Mouse (Mus musculus): Measurements from ENCODE around the gene Mmachc. TPM values are rescaled to one million over a fixed set of nuclear protein-coding genes. Genes with fewer than 3 reads are reported as not detected.
A peak's percentile ranks its signal among the peaks of the same experiment; 100 is the strongest.
"Not testable (repeated sequence)": the region's sequence is repeated elsewhere in the genome, so short reads cannot be mapped to it uniquely, and the experiment has no call there.

The Mmachc gene
- polyA plus RNA-seq, 1 experiment from 2014 or later: 27.2 TPM

DNA sequence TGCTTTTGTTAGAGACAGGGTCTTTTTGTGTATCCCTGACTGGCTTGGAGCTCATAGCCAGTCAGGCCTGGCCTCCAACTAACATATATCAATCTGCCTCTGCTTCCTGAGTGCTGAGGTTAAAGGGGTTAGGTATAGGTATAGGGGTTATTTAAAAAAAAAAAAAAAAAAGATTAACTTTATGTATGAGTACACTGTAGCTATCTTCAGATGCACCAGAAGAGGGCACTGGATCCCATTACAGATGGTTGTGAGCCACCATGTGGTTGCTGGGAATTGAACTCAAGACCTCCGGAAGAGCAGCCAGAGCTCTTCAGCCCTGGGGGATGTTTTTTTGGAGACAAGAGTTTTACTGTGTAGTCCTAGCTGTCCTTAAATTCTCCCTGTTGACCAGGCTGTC lies 46.2 kb downstream of the Mmachc start:
- Histone ChIP-seq H3K27me3 (no peaks in the 10 kb centered on the region), H3K4me1 (peaks cover 11% of the 10 kb centered on the region; the same call in 1 of the 2 replicates), H3K4me2 (no peak overlapping the region), H3K9ac (no peak overlapping the region), H3K36me3 (no peaks in the 10 kb centered on the region), H3K9me3 (replicated peaks) (no peaks in the 10 kb centered on the region), H3K4me3 (replicated peaks) (no peak overlapping the region), H3K27ac (no peak overlapping the region)
- ATAC-seq (replicated peaks; ENCODE audit: low FRiP score): no peak
- 91% methylated on average over 1 of the region's 1 CpGs for WGBS

DNA sequence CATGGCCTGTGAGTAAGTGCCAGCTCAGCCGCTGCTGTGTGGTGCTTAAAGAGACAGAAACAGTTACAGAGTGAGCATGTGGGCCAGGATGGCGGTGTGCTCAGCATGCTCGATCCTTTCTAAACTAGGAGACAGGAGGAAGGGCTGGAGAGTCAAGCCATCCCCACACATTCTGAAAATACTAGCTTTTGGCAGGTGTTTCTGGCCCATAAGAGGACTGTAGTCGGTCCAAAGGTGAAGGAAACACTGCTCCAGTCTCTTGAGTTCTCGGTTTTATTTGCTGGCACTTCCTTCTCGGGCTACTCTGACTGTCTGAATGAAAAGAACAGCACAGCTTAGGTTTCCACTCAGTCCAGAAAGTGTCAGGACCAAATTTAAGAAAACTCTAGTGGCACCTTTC lies 47.4 kb downstream of the Mmachc start:
- Histone ChIP-seq H3K36me3 (no peaks in the 10 kb centered on the region), H3K9ac (no peak overlapping the region), H3K27me3 (no peaks in the 10 kb centered on the region), H3K4me2 (no peak overlapping the region), H3K4me1 (peaks cover 12% of the 10 kb centered on the region; the same call in 1 of the 2 replicates), H3K9me3 (replicated peaks) (no peaks in the 10 kb centered on the region), H3K27ac (no peak overlapping the region), H3K4me3 (replicated peaks) (no peak overlapping the region)
- no peak for ATAC-seq (replicated peaks; ENCODE audit: low FRiP score)
- 79% methylated on average over 6 of the region's 6 CpGs for WGBS

DNA sequence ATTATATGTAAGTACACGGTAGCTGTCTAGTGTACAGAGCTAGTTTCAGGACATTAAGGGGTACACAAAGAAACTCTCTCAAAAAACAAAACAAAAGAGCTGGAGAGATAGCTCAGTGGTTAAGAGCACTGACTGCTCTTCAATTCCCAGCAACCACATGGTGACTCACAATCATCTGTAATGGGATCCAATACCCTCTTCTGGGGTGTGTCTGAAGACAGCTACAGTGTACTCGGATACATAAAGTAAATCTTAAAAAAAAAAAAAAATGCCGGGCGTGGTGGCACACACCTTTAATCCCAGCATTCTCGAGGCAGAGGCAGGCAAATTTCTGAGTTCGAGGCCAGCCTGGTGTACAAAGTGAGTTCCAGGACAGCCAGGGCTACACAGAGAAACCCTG lies 48.3 kb downstream of the Mmachc start:
- not testable (repeated sequence) for H3K9me3 ChIP-seq (replicated peaks); H3K4me3 ChIP-seq (replicated peaks); H3K27me3 ChIP-seq; H3K9ac ChIP-seq; H3K36me3 ChIP-seq; ATAC-seq (replicated peaks; ENCODE audit: low FRiP score); H3K4me2 ChIP-seq
- H3K4me1 ChIP-seq: peaks cover 19% of the 10 kb centered on the region; the same call in 1 of the 2 replicates
- WGBS: 85% methylated on average over 6 of the region's 6 CpGs
- H3K27ac ChIP-seq: peak overlapping the region; percentile 75

- Histone ChIP-seq H3K9me3 (replicated peaks) (no peaks in the 10 kb centered on the region), H3K4me3 (replicated peaks) (no peak overlapping the region), H3K27me3 (no peaks in the 10 kb centered on the region), H3K4me1 (peaks cover 19% of the 10 kb centered on the region; the same call in 1 of the 2 replicates), H3K36me3 (no peaks in the 10 kb centered on the region), H3K4me2 (no peak overlapping the region), H3K9ac (no peak overlapping the region), H3K27ac (peak overlapping the region; percentile 75)
- ATAC-seq (replicated peaks; ENCODE audit: low FRiP score): peak; percentile 74
- 53% methylated on average over 2 of the region's 2 CpGs for WGBS
These were observed 48.7 kb downstream of the Mmachc start for GRCm38 (mm10) chr4:116659474-116659873.

- H3K9ac ChIP-seq: no peak overlapping the region
- H3K9me3 ChIP-seq (replicated peaks): no peaks in the 10 kb centered on the region
- ATAC-seq (replicated peaks; ENCODE audit: low FRiP score): no peak
- H3K36me3 ChIP-seq: no peaks in the 10 kb centered on the region
- no peak overlapping the region for H3K27ac ChIP-seq
- H3K4me2 ChIP-seq: no peak overlapping the region
- peaks cover 19% of the 10 kb centered on the region; the same call in 1 of the 2 replicates for H3K4me1 ChIP-seq
- 47% methylated on average over 3 of the region's 3 CpGs for WGBS
- no peaks in the 10 kb centered on the region for H3K27me3 ChIP-seq
- H3K4me3 ChIP-seq (replicated peaks): no peak overlapping the region
These were observed 50.2 kb downstream of the Mmachc start for GRCm38 (mm10) chr4:116657971-116658370.

DNA sequence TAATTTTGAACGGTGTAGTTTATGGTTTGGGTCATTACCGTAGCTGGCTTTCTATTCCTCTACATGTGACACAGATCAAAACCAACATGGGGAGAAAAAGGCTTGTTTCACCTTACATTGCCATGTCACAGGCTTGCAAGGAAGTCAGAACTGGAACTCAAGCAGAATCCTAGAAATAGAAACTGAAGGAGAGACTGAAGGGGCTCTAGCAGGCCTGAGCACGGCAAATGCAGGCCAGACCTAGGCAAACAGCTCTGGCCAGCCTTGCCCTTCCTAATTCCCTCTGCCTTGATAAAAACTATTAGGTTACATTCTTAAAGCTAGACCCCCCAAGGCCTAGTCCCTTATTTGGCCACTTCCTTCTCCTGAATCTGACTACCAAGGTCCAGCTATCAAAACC lies 52.5 kb downstream of the Mmachc start:
- Histone ChIP-seq H3K9ac (no peak overlapping the region), H3K36me3 (no peaks in the 10 kb centered on the region), H3K4me1 (peaks cover 23% of the 10 kb centered on the region), H3K27me3 (no peaks in the 10 kb centered on the region), H3K9me3 (replicated peaks) (no peaks in the 10 kb centered on the region), H3K27ac (no peak overlapping the region), H3K4me3 (replicated peaks) (no peak overlapping the region), H3K4me2 (no peak overlapping the region)
- WGBS: 72% methylated on average over 3 of the region's 3 CpGs
- ATAC-seq (replicated peaks; ENCODE audit: low FRiP score): no peak

GRCm38 (mm10) chr4:116655100-116655499 lies 53.1 kb downstream of the Mmachc start:
- Histone ChIP-seq H3K9me3 (replicated peaks) (no peaks in the 10 kb centered on the region), H3K4me2 (no peak overlapping the region), H3K4me1 (peaks cover 25% of the 10 kb centered on the region), H3K27ac (0 out of 2 replicates have a peak overlapping the region, but pooled peaks have one; percentile 45), H3K36me3 (no peaks in the 10 kb centered on the region), H3K9ac (no peak overlapping the region), H3K4me3 (replicated peaks) (no peak overlapping the region), H3K27me3 (no peaks in the 10 kb centered on the region)
- no peak for ATAC-seq (replicated peaks; ENCODE audit: low FRiP score)
- WGBS: 43% methylated on average over 2 of the region's 2 CpGs

- peaks cover 14% of the 10 kb centered on the region; the same call in 1 of the 2 replicates for H3K36me3 ChIP-seq
- no peak overlapping the region for H3K4me2 ChIP-seq
- 87% methylated on average over 6 of the region's 6 CpGs for WGBS
- no peaks in the 10 kb centered on the region for H3K27me3 ChIP-seq
- no peak overlapping the region for H3K27ac ChIP-seq
- H3K4me1 ChIP-seq: peaks cover 32% of the 10 kb centered on the region
- no peak for ATAC-seq (replicated peaks; ENCODE audit: low FRiP score)
- no peaks in the 10 kb centered on the region for H3K9me3 ChIP-seq (replicated peaks)
- no peak overlapping the region for H3K9ac ChIP-seq
- no peak overlapping the region for H3K4me3 ChIP-seq (replicated peaks)
These were observed 55.0 kb downstream of the Mmachc start for GRCm38 (mm10) chr4:116653228-116653627.

Other genes with a start within 250 kb of the Mmachc start
- 12.7 and 14.4 TPM in 2 replicates for gene Mast2, start 244.2 kb downstream of the Mmachc start, polyA plus RNA-seq (2015; fragmentation: Nextera tagmentation; extraction: Ambion mirVana)
- 17.0 and 17.3 TPM in 2 replicates for gene Ipp, start 200.9 kb downstream of the Mmachc start, polyA plus RNA-seq (2015; fragmentation: Nextera tagmentation; extraction: Ambion mirVana)
- 27.4 and 27.5 TPM in 2 replicates for gene Tmem69, start 152.5 kb downstream of the Mmachc start, polyA plus RNA-seq (2015; fragmentation: Nextera tagmentation; extraction: Ambion mirVana)
- 40.5 and 40.7 TPM in 2 replicates for gene Gpbp1l1, start 150.7 kb downstream of the Mmachc start, polyA plus RNA-seq (2015; fragmentation: Nextera tagmentation; extraction: Ambion mirVana)
- 3.6 and 4.8 TPM in 2 replicates for gene Ccdc17, start 111.8 kb downstream of the Mmachc start, polyA plus RNA-seq (2015; fragmentation: Nextera tagmentation; extraction: Ambion mirVana)
- 175 and 180 TPM in 2 replicates for gene Nasp, start 80.5 kb downstream of the Mmachc start, polyA plus RNA-seq (2015; fragmentation: Nextera tagmentation; extraction: Ambion mirVana)
- gene Akr1a1, start 56.7 kb downstream of the Mmachc start, polyA plus RNA-seq (2015; fragmentation: Nextera tagmentation; extraction: Ambion mirVana): 721 and 765 TPM in 2 replicates
- gene Prdx1, start 22.9 kb downstream of the Mmachc start, polyA plus RNA-seq (2015; fragmentation: Nextera tagmentation; extraction: Ambion mirVana): 1,497 and 1,602 TPM in 2 replicates
- gene Ccdc163, start 103 bp upstream of the Mmachc start, polyA plus RNA-seq (2015; fragmentation: Nextera tagmentation; extraction: Ambion mirVana): 30.3 and 31.7 TPM in 2 replicates
- gene Tesk2, start 12.5 kb upstream of the Mmachc start, polyA plus RNA-seq (2015; fragmentation: Nextera tagmentation; extraction: Ambion mirVana): 7.6 and 7.7 TPM in 2 replicates
- gene Toe1, start 99.2 kb upstream of the Mmachc start, polyA plus RNA-seq (2015; fragmentation: Nextera tagmentation; extraction: Ambion mirVana): 38.1 and 39.8 TPM in 2 replicates
- gene Mutyh, start 99.3 kb upstream of the Mmachc start, polyA plus RNA-seq (2015; fragmentation: Nextera tagmentation; extraction: Ambion mirVana): 18.9 and 19.1 TPM in 2 replicates
- 1.1 and 1.6 TPM in 2 replicates for gene Hpdl, start 113.3 kb upstream of the Mmachc start, polyA plus RNA-seq (2015; fragmentation: Nextera tagmentation; extraction: Ambion mirVana)
- gene Zswim5, start 169.0 kb upstream of the Mmachc start, polyA plus RNA-seq (2015; fragmentation: Nextera tagmentation; extraction: Ambion mirVana): 1.7 TPM in 2 replicates